Mouse (Mus musculus): ENCODE measurements around the gene Gm10665.
"Not testable (repeated sequence)": the region's sequence is repeated elsewhere in the genome, so short reads cannot be mapped to it uniquely, and the experiment has no call there.

The Gm10665 gene

DNA sequence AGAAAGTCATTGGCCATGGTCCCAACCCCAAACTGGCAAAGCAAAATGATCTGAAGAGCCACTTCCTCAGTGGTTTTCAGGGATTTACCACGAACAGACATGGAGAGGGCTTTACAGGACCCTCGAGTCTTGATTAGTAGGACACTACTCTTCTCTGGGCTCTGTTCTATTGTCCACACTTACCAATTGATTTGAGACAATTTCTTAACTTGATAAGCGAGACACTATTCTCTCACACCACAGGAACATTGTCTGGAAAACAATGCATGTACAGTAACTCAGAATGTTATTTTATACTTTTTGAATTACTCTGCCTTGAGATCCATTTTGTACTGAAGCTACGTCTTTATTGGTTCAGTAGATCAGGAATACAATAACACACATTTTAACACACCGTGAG lies at the start of gene Gm10665:
Gm10665 (minus strand) TSS at position 101 of the 400 bp plus-strand sequence.
- DNase-seq: not testable (repeated sequence)

DNA sequence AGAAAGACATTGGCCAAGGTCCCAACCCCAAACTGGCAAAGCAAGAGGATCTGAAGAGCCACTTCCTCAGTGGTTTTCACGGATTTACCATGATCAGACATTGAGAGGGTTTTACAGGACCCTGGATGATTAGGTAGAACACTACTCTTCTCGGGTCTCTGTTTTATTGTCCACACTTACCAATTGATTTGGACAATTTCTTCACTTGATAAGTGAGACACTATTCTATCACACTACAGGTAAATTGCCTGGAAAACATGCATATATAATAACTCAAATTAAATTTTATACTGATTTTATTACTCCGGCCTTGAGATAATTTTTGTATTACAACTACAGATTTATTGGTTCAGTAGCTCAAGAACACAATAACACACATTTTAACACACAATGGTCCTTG lies 35.7 kb upstream of the Gm10665 start, which contains the start of gene Vmn1r151:
Vmn1r151 (minus strand) TSS at position 101 of the 400 bp plus-strand sequence.
- not testable (repeated sequence) for DNase-seq

DNA sequence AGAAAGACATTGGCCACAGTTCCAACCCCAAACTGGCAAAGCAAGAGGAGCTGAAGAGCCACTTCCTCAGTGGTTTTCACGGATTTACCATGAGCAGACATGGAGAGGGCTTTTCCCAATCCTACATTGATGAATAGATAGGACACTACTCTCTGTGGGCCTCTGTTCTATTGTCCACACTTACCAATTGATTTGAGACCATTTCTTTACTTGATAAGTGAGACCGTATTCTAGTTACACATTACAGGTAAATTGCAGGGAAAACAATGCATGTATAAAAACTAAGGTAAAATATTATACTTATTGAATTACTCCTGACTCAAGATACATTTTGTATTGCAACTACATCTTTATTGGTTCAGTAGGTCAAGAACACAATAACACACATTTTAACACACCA lies 25.7 kb downstream of the Gm10665 start, which contains the start of gene Vmn1r149:
Vmn1r149 (minus strand) TSS at position 101 of the 400 bp plus-strand sequence.
- DNase-seq: not testable (repeated sequence)

DNA sequence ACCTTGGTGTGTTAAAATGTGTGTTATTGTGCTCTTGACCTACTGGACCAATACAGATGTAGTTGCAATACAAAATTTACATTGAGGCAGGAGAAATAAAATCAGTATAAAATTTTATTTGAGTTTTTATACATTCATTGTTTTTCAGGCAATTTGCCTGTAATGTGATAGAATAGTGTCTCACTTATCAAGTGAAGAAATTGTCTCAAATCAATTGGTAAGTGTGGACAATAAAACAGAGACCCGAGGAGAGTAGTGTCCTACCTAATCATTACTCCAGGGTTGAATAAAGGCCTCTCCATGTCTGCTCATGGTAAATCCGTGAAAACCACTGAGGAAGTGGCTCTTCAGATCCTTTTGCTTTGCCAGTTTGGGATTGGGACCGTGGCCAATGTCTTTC lies 50.6 kb downstream of the Gm10665 start, which contains the start of gene Vmn1r148:
Vmn1r148 (plus strand) TSS at position 301 of the 400 bp plus-strand sequence.
- DNase-seq: not testable (repeated sequence)

Data from cerebellum, adult 9-11 months (tissue).